Comparison of ENCODE assay signal across 8 mouse cellular contexts in the genomic region with DNA sequence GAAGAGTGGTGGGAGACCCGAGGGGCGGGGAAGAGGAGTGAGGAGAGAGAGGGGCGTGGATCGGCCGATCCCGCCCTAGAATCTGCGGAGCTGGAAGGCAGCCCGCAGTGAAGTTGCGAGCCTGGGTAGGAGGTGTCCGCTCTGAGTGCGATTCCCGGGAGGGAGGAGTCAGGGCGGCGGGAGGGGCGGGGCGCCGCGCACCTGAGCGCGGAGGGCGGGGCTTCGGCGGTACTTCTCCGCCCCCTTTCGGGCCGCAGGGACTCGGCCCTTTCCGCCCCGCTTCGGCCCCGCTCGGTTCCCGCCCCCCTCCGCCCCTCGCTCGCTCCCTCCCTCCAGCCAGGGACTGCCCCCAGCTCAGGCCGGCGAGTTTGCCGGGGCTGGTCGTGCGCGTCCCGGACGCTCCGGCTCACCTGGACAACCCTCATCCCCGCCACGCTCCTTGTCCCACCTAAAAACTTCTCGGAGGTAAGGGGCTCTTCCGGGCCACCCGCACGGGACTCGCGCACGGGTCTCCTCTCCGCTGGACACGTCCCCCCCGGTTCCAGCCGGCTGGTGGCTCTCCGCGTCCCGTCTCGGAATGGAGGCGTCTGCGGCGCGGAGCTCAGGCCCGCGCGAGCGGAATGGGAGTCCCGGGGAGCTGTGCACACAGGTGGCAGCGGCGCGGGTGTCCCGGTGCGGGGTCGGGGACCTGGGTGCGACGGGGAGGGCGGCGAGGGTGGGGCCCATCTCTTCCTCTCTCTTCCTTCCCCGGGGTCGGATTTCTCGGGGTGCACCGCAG. TPM values are rescaled to one million over a fixed set of nuclear protein-coding genes. Genes with fewer than 3 reads are reported as not detected.
DNase-seq lines count a peak whose midpoint lies in the region; ATAC-seq lines count a peak whose summit lies in the region.

TSS of gene Pawr (plus strand) at position 338 of the 778 bp plus-strand sequence.

- peak within 1 kb of the TSS; percentile 88 for H3K4me3 ChIP-seq in intestine, embryonic 16.5 days (ENCODE audit: low read length)
- H3K4me3 ChIP-seq in liver, embryonic 13.5 days (replicated peaks): peak within 1 kb of the TSS; percentile 75
- H3K4me3 ChIP-seq in stomach, embryonic 16.5 days (replicated peaks; ENCODE audit: low read length): peak within 1 kb of the TSS; percentile 82

- H3K27ac ChIP-seq in intestine, embryonic 16.5 days (ENCODE audit: low read length): peak within 1 kb of the TSS; percentile 92
- peak within 1 kb of the TSS; percentile 71 for H3K27ac ChIP-seq in liver, embryonic 13.5 days
- peak within 1 kb of the TSS; percentile 90 for H3K27ac ChIP-seq in stomach, embryonic 16.5 days (ENCODE audit: low read length)

- no peaks in the 10 kb centered on the region for H3K27me3 ChIP-seq in intestine, embryonic 16.5 days (replicated peaks; ENCODE audit: control insufficient read depth, insufficient read depth, low read length)
- H3K27me3 ChIP-seq in liver, embryonic 13.5 days: peaks cover 45% of the 10 kb centered on the region
- no peaks in the 10 kb centered on the region for H3K27me3 ChIP-seq in stomach, embryonic 16.5 days (ENCODE audit: control insufficient read depth, insufficient read depth, low read length)

- peaks cover 2% of the 10 kb centered on the region; the same call in 1 of the 2 replicates for H3K36me3 ChIP-seq in intestine, embryonic 16.5 days (ENCODE audit: control insufficient read depth, insufficient read depth, low read length)
- H3K36me3 ChIP-seq in liver, embryonic 13.5 days: peaks cover 7% of the 10 kb centered on the region; the same call in 1 of the 2 replicates
- H3K36me3 ChIP-seq in stomach, embryonic 16.5 days (ENCODE audit: control insufficient read depth, insufficient read depth, low read length): no peaks in the 10 kb centered on the region

- peaks cover 18% of the 10 kb centered on the region for H3K4me1 ChIP-seq in intestine, embryonic 16.5 days (ENCODE audit: control insufficient read depth, insufficient read depth, low read length)
- H3K4me1 ChIP-seq in liver, embryonic 13.5 days (replicated peaks): peaks cover 16% of the 10 kb centered on the region
- H3K4me1 ChIP-seq in stomach, embryonic 16.5 days (ENCODE audit: control insufficient read depth, insufficient read depth, low read length): no peaks in the 10 kb centered on the region; the same call in 1 of the 2 replicates

- peak within 1 kb of the TSS; percentile 64 for H3K4me2 ChIP-seq in intestine, embryonic 16.5 days (ENCODE audit: low read depth, low read length)
- H3K4me2 ChIP-seq in liver, embryonic 13.5 days: peak within 1 kb of the TSS; percentile 90
- H3K4me2 ChIP-seq in stomach, embryonic 16.5 days (ENCODE audit: low read depth, low read length): peak within 1 kb of the TSS; percentile 77

- H3K9ac ChIP-seq in intestine, embryonic 16.5 days (ENCODE audit: low read depth, low read length): peak within 1 kb of the TSS; percentile 86
- peak within 1 kb of the TSS; percentile 78 for H3K9ac ChIP-seq in liver, embryonic 13.5 days
- peak within 1 kb of the TSS; percentile 80 for H3K9ac ChIP-seq in stomach, embryonic 16.5 days (ENCODE audit: low read length)

- H3K9me3 ChIP-seq in intestine, embryonic 16.5 days (ENCODE audit: control insufficient read depth, low read length): no peaks in the 10 kb centered on the region
- H3K9me3 ChIP-seq in liver, embryonic 13.5 days (replicated peaks): no peaks in the 10 kb centered on the region
- H3K9me3 ChIP-seq in stomach, embryonic 16.5 days (replicated peaks; ENCODE audit: control insufficient read depth, low read length): no peaks in the 10 kb centered on the region

- peak; percentile 55 for DNase-seq in spleen, adult 12 weeks (ENCODE audit: low spot score)
- DNase-seq in spleen, postnatal 14 days (ENCODE audit: low spot score in 2 of 2): no peak
- peak; percentile 97 for DNase-seq in heart, adult 11 months
- peak; percentile 68 for DNase-seq in liver, embryonic 13.5 days
- DNase-seq in natural killer cell, adult 2 months (ENCODE audit: low spot score in 2 of 2): peak; percentile 13 to 19

- peak; percentile 43 for ATAC-seq in common myeloid progenitor, adult 5-6 weeks (replicated peaks; ENCODE audit: low read depth, poor library complexity, severe bottlenecking)
- ATAC-seq in intestine, embryonic 16.5 days: peak; percentile 94
- peak; percentile 87 for ATAC-seq in liver, embryonic 13.5 days (ENCODE audit: low read depth)
- peak; percentile 94 for ATAC-seq in stomach, embryonic 16.5 days (ENCODE audit: insufficient read depth, low FRiP score)

- WGBS in intestine, embryonic 16.5 days: under 1% methylated on average over 71 of the region's 85 CpGs
- under 1% methylated on average over 73 of the region's 85 CpGs for WGBS in liver, embryonic 13.5 days (ENCODE audit: insufficient replicate concordance)
- under 1% methylated on average over 79 of the region's 85 CpGs for WGBS in stomach, embryonic 16.5 days

RNA-seq across cellular contexts. Expression of gene Pawr, which starts in this region (rescaled TPM):
- 0.34 TPM in 1 of 2 replicates, not detected in the other for total RNA-seq in common myeloid progenitor, adult 5-6 weeks (2017)
- 4.5 and 7.6 TPM in 2 replicates for polyA plus RNA-seq in intestine, embryonic 16.5 days (2015; fragmentation: Nextera tagmentation; extraction: Ambion mirVana)
- 3.8 and 4.4 TPM in 2 replicates for polyA plus RNA-seq in liver, embryonic 13.5 days (2015; fragmentation: Nextera tagmentation; extraction: Ambion mirVana)
- polyA plus RNA-seq in stomach, embryonic 16.5 days (2015; fragmentation: Nextera tagmentation; extraction: Ambion mirVana): 6.2 and 7.1 TPM in 2 replicates

Comparison
In these comparisons a context has a peak if more than half of its experiments do, and no peak if none do; other contexts are left out.
1. DNase-seq: peak in spleen, adult 12 weeks (single experiment), heart, adult 11 months (single experiment), liver, embryonic 13.5 days (single experiment) and natural killer cell, adult 2 months (2 of 2); none in spleen, postnatal 14 days (0 of 2).
2. Peak in ATAC-seq in common myeloid progenitor, adult 5-6 weeks; RNA of the gene not detected or under 1 TPM.
3. ATAC-seq: peak in every context shown above with its lines; median percentile 94 in intestine, embryonic 16.5 days; 94 in stomach, embryonic 16.5 days; 87 in liver, embryonic 13.5 days; 43 in common myeloid progenitor, adult 5-6 weeks.
4. Peak in every context shown above with its lines, with median percentiles within 50 percentile points of each other: H3K27ac ChIP-seq, H3K4me2 ChIP-seq, H3K4me3 ChIP-seq and H3K9ac ChIP-seq.